Mouse (Mus musculus): ENCODE measurements around the gene Bahd1.

Bahd1 gene

DNA sequence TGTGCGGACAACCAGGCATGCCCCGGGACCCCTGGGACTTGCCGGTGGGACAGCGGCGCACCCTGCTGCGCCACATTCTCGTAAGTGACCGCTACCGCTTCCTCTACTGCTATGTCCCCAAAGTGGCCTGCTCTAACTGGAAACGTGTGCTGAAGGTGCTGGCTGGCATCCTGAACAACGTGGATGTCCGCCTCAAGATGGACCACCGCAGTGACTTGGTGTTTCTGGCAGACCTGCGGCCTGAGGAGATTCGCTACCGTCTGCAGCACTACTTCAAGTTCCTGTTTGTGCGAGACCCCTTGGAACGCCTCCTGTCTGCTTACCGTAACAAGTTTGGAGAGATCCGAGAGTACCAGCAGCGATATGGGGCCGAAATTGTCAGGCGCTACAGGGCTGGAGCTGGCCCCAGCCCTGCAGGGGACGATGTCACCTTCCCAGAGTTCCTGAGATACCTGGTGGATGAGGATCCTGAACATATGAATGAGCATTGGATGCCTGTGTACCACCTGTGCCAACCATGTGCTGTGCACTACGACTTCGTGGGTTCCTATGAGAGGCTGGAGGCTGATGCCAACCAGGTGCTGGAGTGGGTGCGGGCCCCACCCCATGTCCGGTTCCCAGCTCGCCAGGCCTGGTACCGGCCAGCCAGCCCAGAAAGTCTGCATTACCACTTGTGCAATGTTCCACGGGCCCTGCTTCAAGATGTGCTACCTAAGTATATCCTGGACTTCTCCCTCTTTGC, 27.0 kb downstream of the Bahd1 start:
- DNase-seq (ENCODE audit: extremely low read depth, low read depth): no peak

DNA sequence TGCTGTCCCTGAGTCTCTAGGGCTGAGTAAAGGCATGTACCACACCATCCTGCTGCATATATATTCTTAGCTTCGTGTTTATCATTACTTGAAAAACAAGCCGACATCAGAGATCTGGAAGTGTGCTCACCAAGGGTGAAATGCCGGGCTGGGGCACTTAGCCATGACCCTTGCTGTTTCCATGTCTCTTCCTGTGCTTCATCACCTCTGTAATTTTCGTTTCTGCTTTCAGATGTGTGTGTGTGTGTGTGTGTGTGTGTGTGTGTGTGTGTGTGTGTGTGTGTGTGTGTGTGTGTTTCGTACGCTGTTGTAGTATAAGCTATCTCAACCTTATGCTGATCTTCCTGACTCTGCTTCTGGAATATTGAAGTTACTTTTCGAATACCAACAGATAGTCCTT, 41.2 kb downstream of the Bahd1 start:
- no peak for DNase-seq (ENCODE audit: extremely low read depth, low read depth)

DNA sequence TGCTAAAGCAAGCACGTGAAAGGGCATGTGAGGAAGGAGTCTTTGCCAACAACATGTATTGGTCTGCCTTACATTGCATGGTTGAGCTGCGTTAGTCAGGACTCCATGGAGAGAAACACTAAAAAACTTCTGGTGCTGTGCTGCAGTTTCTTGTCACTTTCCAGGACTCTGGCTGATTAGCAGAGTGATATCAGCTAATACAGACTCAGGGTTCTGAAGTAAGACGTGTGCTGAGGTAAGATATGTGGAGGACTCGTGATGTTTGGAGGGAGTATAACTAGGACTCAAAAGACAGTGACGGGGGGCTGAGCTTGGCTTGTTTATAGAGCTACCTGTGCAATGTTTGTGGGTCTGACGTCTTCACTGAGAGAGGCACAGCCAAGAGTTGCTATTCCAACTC, 43.1 kb downstream of the Bahd1 start:
- DNase-seq (ENCODE audit: extremely low read depth, low read depth): no peak

DNA sequence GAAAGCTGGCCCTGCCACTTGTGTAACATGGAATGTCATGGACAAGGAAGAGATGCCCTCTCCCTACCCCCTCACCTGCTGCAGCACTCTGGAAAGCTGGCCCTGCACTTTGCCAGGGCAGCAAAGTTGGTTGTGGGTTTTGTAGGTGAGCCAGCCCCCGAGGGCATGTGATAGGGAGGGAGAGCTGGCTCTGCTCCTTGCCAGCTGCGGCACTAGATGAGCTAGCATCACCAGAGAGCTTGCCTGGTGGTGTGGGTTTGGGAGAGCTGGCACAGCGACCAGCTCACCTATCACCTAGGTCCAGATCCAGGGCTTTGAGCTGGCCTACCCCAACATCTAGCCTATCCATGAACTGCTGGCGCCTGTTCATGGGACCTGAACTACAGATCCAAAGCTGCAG, 48.6 kb downstream of the Bahd1 start:
- no peak for DNase-seq (ENCODE audit: extremely low read depth, low read depth)

DNA sequence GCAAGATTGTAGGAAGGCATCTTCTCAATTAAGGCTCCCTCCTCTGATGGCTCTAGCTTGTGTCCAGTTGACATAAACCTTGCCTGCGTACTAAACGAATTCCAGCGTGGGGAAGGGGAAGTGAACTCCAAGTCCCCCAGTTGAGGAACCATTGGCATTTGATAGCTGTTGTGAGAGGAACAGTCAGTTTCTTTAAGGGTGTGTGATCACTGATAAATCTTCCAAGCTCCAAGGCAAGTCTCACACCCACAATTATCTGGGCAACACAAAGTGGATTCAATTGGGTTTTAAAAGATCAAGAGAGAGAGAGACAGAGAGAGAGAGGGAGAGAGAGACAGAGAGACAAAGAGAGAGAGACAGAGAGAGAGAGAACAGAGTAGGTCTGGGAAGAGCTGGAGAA, 49.5 kb downstream of the Bahd1 start:
- peak; percentile 56 for DNase-seq (ENCODE audit: extremely low read depth, low read depth)

DNA sequence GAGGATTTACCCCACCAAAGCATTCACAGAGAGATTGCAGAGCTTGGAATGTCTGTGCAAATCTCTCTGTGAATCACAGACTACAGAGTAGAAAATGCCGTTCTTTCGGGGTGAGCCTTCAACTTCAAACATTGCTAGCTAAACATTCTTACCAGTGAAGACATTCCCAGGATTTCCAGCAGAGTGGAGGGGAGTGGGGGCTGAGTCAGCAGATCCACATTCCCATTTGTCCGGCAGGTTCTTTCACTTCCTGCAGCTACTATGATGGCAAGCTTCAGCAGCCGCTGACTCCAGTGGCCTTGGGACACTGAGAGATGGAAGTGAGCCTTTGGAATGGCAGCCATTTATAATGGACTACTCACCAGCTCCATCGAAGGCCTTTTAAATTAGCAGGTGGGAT, 56.3 kb downstream of the Bahd1 start:
- DNase-seq (ENCODE audit: extremely low read depth, low read depth): no peak

DNA sequence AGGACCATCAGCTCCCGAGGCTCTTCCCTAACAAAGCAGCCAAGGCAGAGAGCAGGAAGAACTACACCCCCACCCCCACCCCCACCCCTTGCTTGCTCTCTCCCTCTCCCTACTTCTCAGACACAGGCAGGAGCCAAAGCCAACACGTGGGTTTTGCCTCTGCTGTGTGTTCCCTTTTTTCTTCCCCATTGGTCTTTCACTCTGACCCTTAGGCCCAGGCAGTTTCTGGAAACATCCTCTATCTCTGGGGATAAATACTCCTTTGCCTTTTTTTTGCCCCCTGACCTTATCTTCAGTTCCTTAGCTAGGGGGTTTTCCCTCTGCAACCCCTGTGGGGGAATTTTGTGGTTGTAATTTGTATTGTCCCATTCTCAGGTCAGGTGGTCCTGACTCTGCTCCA, 59.5 kb downstream of the Bahd1 start:
- no peak for DNase-seq (ENCODE audit: extremely low read depth, low read depth)

DNA sequence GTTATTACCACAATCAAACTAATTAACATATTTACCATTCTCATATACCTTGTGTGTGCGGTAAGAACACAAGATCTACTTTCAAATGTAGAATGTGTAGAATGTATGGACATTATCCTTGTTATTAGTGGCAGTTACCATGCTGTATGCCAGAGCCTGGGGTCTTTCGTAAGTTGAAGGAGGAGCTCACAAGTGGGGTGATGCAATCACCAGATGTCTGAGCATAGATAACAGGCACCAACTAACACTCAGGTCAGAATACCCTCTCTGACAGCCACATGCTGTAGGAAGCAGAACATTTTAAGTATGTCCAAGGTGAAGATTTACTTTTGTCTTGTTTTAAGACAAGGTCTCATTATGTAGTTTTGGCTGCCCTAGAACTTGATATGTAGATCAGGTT, 60.2 kb downstream of the Bahd1 start:
- DNase-seq (ENCODE audit: extremely low read depth, low read depth): no peak

DNA sequence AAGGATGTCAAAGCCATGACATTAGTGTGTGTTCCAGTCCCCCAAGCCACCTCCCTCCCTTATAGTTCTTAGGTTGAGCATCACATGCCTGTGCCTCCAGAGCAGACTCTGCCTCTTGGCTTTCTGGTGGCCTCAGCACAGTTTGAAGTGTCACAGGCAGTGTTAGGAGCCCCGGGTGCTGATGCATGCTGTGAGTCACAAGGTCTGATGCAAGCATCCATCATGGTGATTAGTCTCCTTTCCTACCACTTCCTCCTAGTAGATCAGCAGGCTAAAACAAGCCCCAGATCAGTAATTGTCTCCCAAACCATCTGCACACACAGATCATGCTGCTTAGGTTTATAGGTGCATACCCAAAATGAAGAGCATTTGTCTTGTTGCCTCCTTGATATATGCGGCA, 61.4 kb downstream of the Bahd1 start:
- DNase-seq (ENCODE audit: extremely low read depth, low read depth): peak; percentile 26

DNA sequence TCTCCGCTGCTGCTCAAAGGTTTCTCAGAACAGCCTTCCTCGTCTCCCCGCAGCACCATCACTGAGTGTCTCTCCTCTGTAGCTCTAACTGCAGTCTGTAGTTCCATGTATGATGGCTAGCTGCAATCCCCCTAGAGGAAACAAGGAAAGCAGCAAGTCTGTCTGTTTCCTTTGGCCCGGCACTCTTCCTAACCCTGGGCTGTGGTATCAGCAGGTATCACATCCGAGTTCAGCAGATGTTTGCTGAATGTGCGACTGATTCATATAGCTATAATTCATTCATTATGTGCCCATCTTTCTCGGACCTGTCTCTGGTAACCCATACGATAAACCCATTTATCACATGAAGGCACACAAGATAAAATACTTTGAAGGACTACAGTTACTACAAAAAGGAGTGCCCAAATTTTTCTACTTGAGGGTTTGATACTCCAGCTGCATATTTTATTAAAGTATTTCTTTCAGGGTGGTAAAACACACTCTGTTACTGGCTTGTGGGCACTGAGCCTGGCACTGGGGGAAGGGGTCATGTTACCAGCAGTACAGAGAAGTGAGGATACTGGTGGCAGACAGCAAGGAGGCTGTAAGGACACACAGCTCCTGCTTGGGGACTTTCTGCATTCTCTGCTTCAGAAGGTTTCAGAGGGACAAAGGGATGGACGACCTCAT, 63.0 kb downstream of the Bahd1 start:
- DNase-seq (ENCODE audit: extremely low read depth, low read depth): no peak

DNA sequence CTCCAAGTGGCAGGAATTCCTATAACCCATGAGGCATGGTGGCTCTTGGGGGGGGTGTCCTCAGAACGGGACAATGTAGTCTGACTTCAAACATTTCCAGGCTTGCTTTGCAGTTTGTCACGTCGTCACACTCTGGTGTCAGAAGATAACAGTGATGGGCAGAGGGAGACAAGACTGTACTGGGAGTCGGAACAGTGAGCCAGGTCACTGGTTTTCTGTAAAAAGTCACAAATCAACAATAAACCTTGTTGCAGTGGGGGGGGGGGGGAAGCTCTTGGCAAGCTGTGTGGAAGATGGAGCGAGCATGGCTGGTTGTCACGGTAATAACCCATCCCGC, 63.5 kb downstream of the Bahd1 start:
- DNase-seq (ENCODE audit: extremely low read depth, low read depth): no peak

DNA sequence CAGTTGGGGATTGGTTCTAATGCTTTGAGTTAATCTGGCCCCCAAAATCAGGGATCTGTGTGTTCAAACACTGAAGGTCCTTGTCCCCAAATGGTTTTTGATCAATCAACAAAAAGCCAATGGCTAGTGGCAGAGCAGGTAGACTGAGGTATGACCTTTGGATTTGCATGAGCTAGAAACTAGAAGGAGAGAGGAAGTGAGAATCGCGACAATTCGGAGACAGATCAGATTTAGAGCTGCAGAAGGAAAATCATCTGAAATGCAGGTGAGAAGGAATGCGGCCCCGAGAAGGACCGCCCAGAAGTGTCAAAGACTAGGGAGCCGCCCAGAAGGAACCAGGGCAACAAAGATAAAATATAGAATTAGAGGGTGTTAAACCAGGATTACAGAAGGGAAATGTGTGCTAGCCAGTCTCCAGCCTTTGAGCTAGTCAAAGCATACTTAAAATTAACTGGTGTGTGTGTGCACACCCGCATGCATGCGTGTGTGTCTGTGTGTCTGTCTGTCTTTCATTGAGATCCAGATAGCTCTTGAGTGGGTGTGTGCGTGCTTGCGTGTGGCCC, 69.5 kb downstream of the Bahd1 start:
- no peak for DNase-seq (ENCODE audit: extremely low read depth, low read depth)

DNA sequence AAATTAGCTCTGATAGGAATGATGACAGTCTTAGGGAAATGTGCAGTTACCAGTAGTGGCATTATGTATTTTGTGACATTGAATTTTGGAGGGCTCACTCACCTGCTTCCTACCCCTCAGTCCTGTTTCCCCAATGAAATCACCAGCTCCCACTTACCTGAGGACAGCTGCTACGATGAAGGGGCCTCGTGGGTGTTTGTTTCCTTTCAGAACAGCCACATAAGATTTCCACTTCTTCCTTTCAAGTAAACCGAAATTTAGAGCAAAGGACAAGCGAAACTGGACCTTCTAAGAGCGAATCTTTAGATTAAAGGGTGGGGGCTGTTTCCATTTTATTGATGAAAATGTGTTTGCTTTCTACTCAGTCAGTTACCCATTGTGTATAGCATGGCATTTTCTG, 71.9 kb downstream of the Bahd1 start:
- no peak for DNase-seq (ENCODE audit: extremely low read depth, low read depth)

DNA sequence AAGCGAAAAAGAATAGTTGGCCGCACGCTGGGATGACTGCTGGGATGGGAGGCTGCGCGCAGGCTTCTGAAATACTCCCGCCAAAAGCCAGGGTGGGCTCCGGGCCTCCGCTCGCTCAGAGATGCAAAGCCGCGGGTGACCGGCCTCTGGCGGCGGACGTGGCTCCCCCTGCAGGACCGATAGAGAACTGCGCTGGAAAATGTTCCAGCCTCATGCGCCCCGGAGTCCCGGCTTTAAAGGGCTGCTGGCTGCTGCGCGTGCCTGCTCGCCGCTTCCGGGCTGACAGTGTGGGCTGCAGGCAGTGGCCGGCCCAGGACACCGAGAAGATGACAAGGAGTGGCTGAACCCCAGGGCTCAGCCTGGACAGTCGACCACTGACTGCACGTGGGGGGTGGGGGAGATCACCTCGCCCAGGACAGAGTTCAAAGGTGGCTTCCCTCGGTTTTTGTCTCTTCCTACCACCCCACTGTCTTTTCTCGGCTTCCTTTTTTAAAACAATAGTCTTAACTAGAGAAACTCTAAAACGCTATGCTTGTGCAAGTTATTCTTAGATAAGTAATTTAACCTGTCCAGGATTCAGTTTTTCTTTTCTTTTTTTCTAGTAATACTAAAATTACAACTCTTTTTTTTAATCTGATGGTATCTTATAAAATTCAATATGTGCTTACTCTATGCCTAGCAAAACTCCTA, 72.7 kb downstream of the Bahd1 start:
- DNase-seq (ENCODE audit: extremely low read depth, low read depth): peak; percentile 60
